Comparison of ENCODE assay signal across 25 mouse cellular contexts in genomic region chr5:107210040-107210439, GRCm38 (mm10).
"Had no signal": no experiment of that assay in that cellular context is flagged by ENCODE, and none has a peak within 500 bp of the region (broad histone marks: within the 10 kb centered on the region; RNA-seq: fewer than 3 reads in every experiment).

No protein-coding gene starts in this region.

- ATAC-seq: forebrain, embryonic 16.5 days; hindbrain, embryonic 16.5 days; intestine, embryonic 16.5 days had no signal

- H3K4me1 ChIP-seq: hindbrain, embryonic 12.5 days had no signal

- H3K9ac ChIP-seq: heart, embryonic 12.5 days; hindbrain, embryonic 12.5 days; hindbrain, embryonic 14.5 days; kidney, embryonic 15.5 days; limb, embryonic 13.5 days had no signal

- H3K27ac ChIP-seq: gastrocnemius, adult 2 months; heart, embryonic 10.5 days; hindbrain, embryonic 10.5 days; hindbrain, embryonic 12.5 days; hindbrain, embryonic 14.5 days; kidney, embryonic 15.5 days; kidney, postnatal 0 days; limb, embryonic 13.5 days had no signal

- H3K36me3 ChIP-seq: hindbrain, embryonic 10.5 days; hindbrain, embryonic 12.5 days had no signal

- DNase-seq: gastrocnemius, adult 2 months; gastrocnemius, postnatal 10 days; gastrocnemius, postnatal 25 days; heart, adult 18-20 months; heart, postnatal 10 days; heart, postnatal 4 days; kidney, adult 11 months; kidney, adult 2 months; kidney, adult 9 months; kidney, postnatal 14 days; kidney, postnatal 36 days; layer of hippocampus, adult 9-11 months; layer of hippocampus, postnatal 36 days; left cerebral cortex, postnatal 4 days had no signal

- H3K27me3 ChIP-seq: heart, embryonic 12.5 days; hindbrain, embryonic 12.5 days; kidney, embryonic 15.5 days had no signal

- H3K9me3 ChIP-seq: heart, embryonic 10.5 days; heart, embryonic 12.5 days; hindbrain, embryonic 10.5 days; hindbrain, embryonic 12.5 days; kidney, embryonic 15.5 days; limb, embryonic 13.5 days had no signal

- H3K4me3 ChIP-seq: gastrocnemius, adult 2 months; heart, embryonic 10.5 days; heart, embryonic 12.5 days; hindbrain, embryonic 10.5 days; hindbrain, embryonic 12.5 days; kidney, embryonic 15.5 days; limb, embryonic 13.5 days had no signal

- H3K4me2 ChIP-seq: heart, embryonic 12.5 days; hindbrain, embryonic 12.5 days; hindbrain, embryonic 14.5 days; kidney, embryonic 15.5 days; limb, embryonic 13.5 days had no signal
